Mouse (Mus musculus) cerebellum, postnatal 36 days (tissue): ENCODE results near the gene Nr2c2ap.

Experiments used
- DNase-seq, 2 experiments: peaks; one replicate each; pipeline ENCODE4 v3.0.0; 2021 to 2022; ENCODE audit warnings: mixed read lengths in 2 of 2

Nr2c2ap gene

DNA sequence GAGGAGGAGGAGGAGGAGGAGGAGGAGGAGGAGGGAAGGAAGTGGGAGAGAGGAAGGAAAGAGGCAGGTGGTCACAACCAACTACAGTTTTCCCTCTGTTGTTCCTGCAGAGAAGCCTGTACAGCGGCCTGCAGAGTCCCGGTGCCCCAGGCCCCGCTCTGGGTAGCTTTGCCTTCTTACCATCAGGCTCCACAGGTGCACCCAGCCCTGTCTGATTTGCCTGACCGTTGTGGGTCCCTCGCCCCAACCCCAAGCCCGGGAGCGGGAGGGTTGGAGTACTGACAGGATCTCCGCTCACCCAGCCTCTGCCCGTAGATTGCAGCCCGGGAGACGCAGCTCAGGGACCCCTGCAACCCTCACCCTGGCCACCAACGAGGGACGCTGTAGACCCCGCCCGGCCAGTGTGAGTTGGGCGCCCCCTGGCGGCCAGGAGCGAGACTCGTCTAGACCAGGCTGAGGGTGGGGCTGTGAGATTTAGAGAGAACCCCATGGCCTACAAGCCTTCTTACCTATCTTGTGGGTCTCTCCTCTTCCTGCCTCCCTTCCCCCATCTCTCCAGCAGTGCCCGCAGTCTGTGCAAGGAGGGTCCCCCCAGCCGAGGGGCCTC, 35.5 kb downstream of the Nr2c2ap start:
- peak; percentile 65 to 73 for DNase-seq

DNA sequence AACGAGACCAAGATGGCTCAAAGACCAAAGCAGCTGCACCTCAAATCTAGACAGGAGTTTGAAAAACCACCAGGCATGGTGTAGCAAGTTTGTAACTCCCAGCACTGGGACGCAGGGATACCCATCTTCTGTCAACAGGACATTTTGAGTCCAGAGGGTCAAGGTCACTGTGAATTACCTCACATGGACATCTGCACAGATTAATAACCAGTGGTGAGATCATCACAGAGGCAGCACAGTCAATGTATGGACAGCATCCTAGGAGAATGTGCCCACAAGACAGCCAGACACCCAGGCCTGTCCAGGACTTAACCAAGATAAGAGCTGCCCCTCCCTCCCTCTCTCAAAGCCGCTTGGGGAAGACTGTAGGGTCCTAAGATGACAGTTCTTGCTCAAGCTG, 39.0 kb downstream of the Nr2c2ap start:
- no peak for DNase-seq

- DNase-seq = no peak
These were observed 39.6 kb downstream of the Nr2c2ap start for GRCm38 (mm10) chr8:70170748-70171147.

DNA sequence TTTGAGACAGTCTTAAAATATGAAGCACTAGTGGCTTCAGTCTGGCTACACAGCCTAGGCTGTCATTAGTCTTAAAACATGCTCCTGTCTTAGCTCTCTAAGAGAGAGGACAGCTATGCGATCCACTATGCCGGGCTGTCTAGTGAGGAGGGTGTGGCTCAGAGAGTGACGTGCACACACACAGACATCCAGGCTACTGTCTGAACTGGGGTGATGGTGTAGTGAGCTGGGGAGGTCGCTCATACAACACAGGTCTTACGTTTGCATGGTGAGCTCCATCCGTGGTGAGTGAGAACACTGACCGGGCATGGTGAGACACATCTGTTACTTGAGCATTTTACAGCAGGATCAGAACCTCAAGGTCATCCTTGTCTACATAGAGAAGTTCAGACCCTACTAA, 40.1 kb downstream of the Nr2c2ap start:
- no peak for DNase-seq

DNA sequence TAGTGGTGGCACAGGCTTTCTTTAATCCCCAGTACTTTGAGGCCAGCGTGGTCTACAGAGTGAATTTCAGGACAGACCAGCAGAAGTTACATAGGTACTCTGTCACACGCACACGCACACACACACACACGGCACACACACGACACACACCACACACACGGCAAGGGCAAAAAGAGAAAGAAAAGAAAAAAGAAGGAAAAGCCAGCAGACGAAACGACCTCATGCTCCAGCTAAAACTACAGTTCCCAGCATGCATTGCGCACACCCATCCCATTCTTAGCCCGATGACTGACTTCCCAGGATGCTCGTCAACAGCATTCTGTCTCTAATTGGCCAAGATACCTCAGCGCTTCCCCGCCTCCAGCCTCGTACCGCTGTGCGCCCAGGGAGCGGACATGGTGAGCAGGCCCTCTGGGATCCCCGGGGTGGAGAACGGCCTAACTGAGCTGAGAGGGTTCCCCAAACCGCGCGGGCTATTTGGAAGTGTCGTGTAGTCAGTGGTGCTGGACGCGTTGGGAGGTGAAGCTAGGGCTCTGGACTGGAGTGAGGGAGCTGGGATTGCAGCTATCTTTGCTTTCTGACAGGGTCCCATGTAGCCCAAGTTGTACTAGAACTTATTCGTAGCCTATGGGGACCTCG, 41.0 kb downstream of the Nr2c2ap start, which contains the start of gene Tmem161a:
Tmem161a (plus strand) TSS at position 314 of the 639 bp plus-strand sequence.
- peak; percentile 87 to 91 for DNase-seq

DNA sequence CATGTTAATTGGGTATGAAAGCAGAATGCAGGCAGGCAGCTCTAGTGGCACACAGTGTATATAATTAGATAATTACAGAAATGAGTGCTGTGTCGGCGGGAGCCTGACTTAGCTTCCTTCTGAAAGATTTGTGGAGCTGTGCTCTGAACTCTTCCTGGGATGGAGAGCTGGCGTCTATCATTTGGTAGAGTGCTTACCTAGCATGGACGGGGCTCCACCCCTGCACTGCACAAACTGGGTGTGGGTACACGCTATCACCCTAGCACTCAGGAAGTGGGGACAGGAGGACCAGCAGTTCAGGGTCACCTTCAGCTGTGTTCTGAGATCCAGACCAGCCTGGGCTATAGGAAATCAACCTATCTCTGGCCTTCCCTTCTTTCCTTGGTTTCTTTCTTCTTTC, 42.2 kb downstream of the Nr2c2ap start:
- DNase-seq = no peak

- no peak for DNase-seq
These were observed 42.9 kb downstream of the Nr2c2ap start for GRCm38 (mm10) chr8:70174079-70174478.

DNA sequence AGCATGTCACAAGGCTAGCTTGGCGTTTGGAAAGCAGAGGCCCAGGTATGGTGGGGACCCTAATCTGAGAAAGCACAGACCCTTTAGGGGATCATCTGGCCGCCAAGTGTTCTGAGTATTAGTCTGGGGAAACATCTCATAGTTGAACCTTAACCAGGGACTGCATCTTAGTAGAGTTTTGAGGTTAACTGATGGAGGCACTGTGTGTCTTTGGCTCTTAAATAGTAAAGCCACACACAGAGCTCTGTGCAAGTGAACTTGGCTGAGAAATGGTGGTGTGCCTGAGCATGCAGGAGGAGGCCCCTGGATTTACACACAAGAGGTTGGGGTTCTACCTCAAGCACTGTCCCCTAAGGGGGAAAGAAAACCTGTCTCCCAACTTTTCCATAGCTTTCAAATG, 47.1 kb downstream of the Nr2c2ap start:
- DNase-seq = no peak

GRCm38 (mm10) chr8:70179082-70179481, 47.9 kb downstream of the Nr2c2ap start:
- no peak for DNase-seq

- no peak for DNase-seq
These were observed 50.2 kb downstream of the Nr2c2ap start for GRCm38 (mm10) chr8:70181212-70181902.

- DNase-seq = no peak
These were observed 50.7 kb downstream of the Nr2c2ap start for GRCm38 (mm10) chr8:70181903-70182252.

DNA sequence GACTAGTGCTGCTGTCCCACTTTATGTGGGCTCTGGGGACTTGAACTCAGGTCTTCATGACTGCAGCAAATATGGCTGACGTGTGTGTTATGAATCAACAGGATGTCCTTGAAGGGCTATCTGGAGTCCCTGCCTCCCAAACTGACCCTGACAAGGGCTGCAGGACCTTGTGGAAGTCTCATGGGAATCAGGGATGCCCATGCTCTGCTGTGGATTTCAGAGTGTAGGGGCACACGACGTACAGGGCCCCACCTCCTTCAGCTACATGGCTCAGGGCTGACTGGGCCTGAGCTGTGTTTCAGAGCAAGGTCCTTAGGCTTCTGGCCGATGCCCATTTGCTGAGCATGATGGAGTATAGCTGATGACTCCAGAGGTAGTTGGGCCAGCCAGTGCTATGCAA, 52.1 kb downstream of the Nr2c2ap start:
- DNase-seq = no peak
